Mouse (Mus musculus) liver, postnatal 0 days (tissue): ENCODE measurements at regions not wholly inside any gene's neighbourhood (a gene's known extent, or its start where the extent isn't known, plus 50 kb on each side); places are given as distances from the start of the nearest gene placed in this dataset.

Experiments used
- ATAC-seq: fragments of 200-750 bp; cut with Nextera tagmentation; 2 replicates; pipeline ENCODE4 v1.8.0; 2017; ENCODE audit warnings: mild to moderate bottlenecking, moderate library complexity
- DNase-seq: peaks from one replicate; pipeline ENCODE4 v3.0.0-alpha.2; 2016
- H3K27ac ChIP-seq: fragments of 300-500 bp; sonication (generic); 2 replicates; pipeline ENCODE4 v1.5.1; 2014; ENCODE audit warnings: antibody characterized with exemption, moderate library complexity, mild to moderate bottlenecking, low read depth
- H3K27me3 ChIP-seq: fragments of 300-500 bp; sonication (generic); 2 replicates; pipeline ENCODE4 v1.6.1; 2014; ENCODE audit warnings: low read length, control low read depth, mixed read lengths; ENCODE audit not compliant: insufficient read depth
- H3K36me3 ChIP-seq: fragments of 300-500 bp; sonication (generic); replicated peaks from 2 replicates; pipeline ENCODE4 v1.6.1; 2014; ENCODE audit warnings: mild to moderate bottlenecking, control low read depth, low read length, moderate library complexity, mixed read lengths; ENCODE audit not compliant: insufficient read depth
- H3K4me1 ChIP-seq: fragments of 300-500 bp; sonication (generic); 2 replicates; pipeline ENCODE4 v1.6.1; 2014; ENCODE audit warnings: antibody characterized with exemption, mild to moderate bottlenecking, control low read depth; ENCODE audit not compliant: insufficient read depth
- H3K4me2 ChIP-seq: fragments of 300-500 bp; sonication (generic); 2 replicates; pipeline ENCODE4 v1.6.1; 2014; ENCODE audit warnings: low read depth, mild to moderate bottlenecking, low read length, moderate library complexity, mixed read lengths
- H3K4me3 ChIP-seq: fragments of 300-500 bp; sonication (generic); 2 replicates; pipeline ENCODE4 v1.5.1; 2014; ENCODE audit warnings: low read depth, low read length
- H3K9ac ChIP-seq: fragments of 300-500 bp; sonication (generic); replicated peaks from 2 replicates; pipeline ENCODE4 v1.6.1; 2014; ENCODE audit warnings: mild to moderate bottlenecking, moderate library complexity
- H3K9me3 ChIP-seq: fragments of 300-500 bp; sonication (generic); 2 replicates; pipeline ENCODE4 v1.6.1; 2016; ENCODE audit warnings: mild to moderate bottlenecking, control low read depth, low read length, mixed read lengths
- CTCF ChIP-seq: sonication (generic); IDR thresholded peaks from 2 replicates; pipeline ENCODE4 v1.5.1; 2016; ENCODE audit warnings: antibody characterized with exemption, low read depth
- EP300 ChIP-seq: IDR thresholded peaks from 2 replicates; pipeline ENCODE4 v1.6.1; 2016; ENCODE audit warnings: antibody characterized with exemption, low read depth, mild to moderate bottlenecking
- WGBS: fragments of 180-500 bp; shearing (Covaris S2); extraction: QIAGEN DNeasy Blood & Tissue Kit; methylation state at CpG from one replicate; pipeline ENCODE4 v1.1.7; 2014; ENCODE audit not compliant: insufficient replicate concordance; 5-methylcytosine and 5-hydroxymethylcytosine counted together

- Histone ChIP-seq H3K4me2 (no peak overlapping the region), H3K9me3 (no peaks in the 10 kb centered on the region), H3K36me3 (no peaks in the 10 kb centered on the region), H3K9ac (no peak overlapping the region), H3K4me1 (no peaks in the 10 kb centered on the region), H3K27ac (no peak overlapping the region), H3K4me3 (no peak overlapping the region), H3K27me3 (no peaks in the 10 kb centered on the region)
- DNase-seq (no peak), ATAC-seq (no peak)
- WGBS, result 64% methylated on average over 6 of the region's 6 CpGs
- TF ChIP-seq EP300 (no peak), CTCF (no peak)
These were observed 75.6 kb upstream of the Actbl2 start for GRCm38 (mm10) chr13:111179186-111179585.

GRCm38 (mm10) chr13:111183293-111183692 lies 71.5 kb upstream of the Actbl2 start:
- ATAC-seq (no peak), DNase-seq (no peak)
- no peak overlapping the region for H3K9ac ChIP-seq
- 84% methylated on average over 2 of the region's 2 CpGs for WGBS
- no peaks in the 10 kb centered on the region for H3K9me3 ChIP-seq
- no peak overlapping the region for H3K4me2 ChIP-seq
- H3K4me3 ChIP-seq, result no peak overlapping the region
- H3K27ac ChIP-seq, result no peak overlapping the region
- no peaks in the 10 kb centered on the region for H3K4me1 ChIP-seq
- TF ChIP-seq EP300, result no peak
- TF ChIP-seq CTCF, result no peak
- no peaks in the 10 kb centered on the region for H3K36me3 ChIP-seq
- no peaks in the 10 kb centered on the region for H3K27me3 ChIP-seq

- H3K4me2 ChIP-seq, result no peak overlapping the region
- H3K9ac ChIP-seq, result no peak overlapping the region
- TF ChIP-seq EP300 (no peak), CTCF (no peak)
- H3K36me3 ChIP-seq, result no peaks in the 10 kb centered on the region
- no peaks in the 10 kb centered on the region for H3K4me1 ChIP-seq
- WGBS, result 61% methylated on average over 4 of the region's 4 CpGs
- H3K27ac ChIP-seq, result no peak overlapping the region
- H3K9me3 ChIP-seq, result no peaks in the 10 kb centered on the region
- DNase-seq (no peak), ATAC-seq (no peak)
- H3K27me3 ChIP-seq, result no peaks in the 10 kb centered on the region
- H3K4me3 ChIP-seq, result no peak overlapping the region
These were observed 69.0 kb upstream of the Actbl2 start for GRCm38 (mm10) chr13:111185799-111186198.

DNA sequence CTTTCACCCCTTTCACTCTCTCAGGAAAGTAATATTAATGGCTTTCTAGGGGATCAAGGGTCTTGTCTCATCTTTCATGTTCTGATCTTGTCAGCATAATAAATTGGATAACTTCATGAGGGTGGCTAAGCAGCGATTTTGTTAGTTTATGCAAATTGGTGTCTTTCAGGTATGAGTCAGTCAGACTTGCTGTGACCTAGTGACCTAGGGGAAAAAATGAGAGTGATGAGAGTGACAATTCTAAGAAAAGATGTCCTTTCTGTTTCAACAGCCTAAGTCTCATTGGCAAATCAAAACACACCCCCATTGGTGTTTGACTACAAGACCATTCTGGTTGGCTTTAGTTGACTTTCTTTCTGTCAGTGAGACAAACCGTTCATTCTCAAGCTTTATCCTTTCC lies 68.0 kb upstream of the Actbl2 start:
- H3K4me2 ChIP-seq, result no peak overlapping the region
- DNase-seq, result no peak
- no peak overlapping the region for H3K4me3 ChIP-seq
- H3K36me3 ChIP-seq, result no peaks in the 10 kb centered on the region
- H3K27ac ChIP-seq, result no peak overlapping the region
- TF ChIP-seq EP300, result no peak
- TF ChIP-seq CTCF, result no peak
- no peak for ATAC-seq
- WGBS, result 79% methylated on average over 2 of the region's 2 CpGs
- H3K27me3 ChIP-seq, result no peaks in the 10 kb centered on the region
- no peaks in the 10 kb centered on the region for H3K4me1 ChIP-seq
- H3K9me3 ChIP-seq, result no peaks in the 10 kb centered on the region
- H3K9ac ChIP-seq, result no peak overlapping the region

- ATAC-seq, result no peak
- no peaks in the 10 kb centered on the region for H3K27me3 ChIP-seq
- H3K4me3 ChIP-seq, result no peak overlapping the region
- no peaks in the 10 kb centered on the region for H3K36me3 ChIP-seq
- no peaks in the 10 kb centered on the region for H3K4me1 ChIP-seq
- H3K9me3 ChIP-seq, result no peaks in the 10 kb centered on the region
- TF ChIP-seq CTCF, result no peak
- no peak for TF ChIP-seq EP300
- no peak for DNase-seq
- 55% methylated on average over 2 of the region's 2 CpGs for WGBS
- H3K9ac ChIP-seq, result no peak overlapping the region
- H3K4me2 ChIP-seq, result no peak overlapping the region
- no peak overlapping the region for H3K27ac ChIP-seq
These were observed 60.9 kb upstream of the Actbl2 start for GRCm38 (mm10) chr13:111193919-111194318.

- H3K4me3 ChIP-seq, result no peak overlapping the region
- H3K9ac ChIP-seq, result no peak overlapping the region
- no peaks in the 10 kb centered on the region for H3K27me3 ChIP-seq
- no peak for ATAC-seq
- H3K9me3 ChIP-seq, result no peaks in the 10 kb centered on the region
- WGBS, result 72% methylated on average over 7 of the region's 7 CpGs
- H3K4me1 ChIP-seq, result no peaks in the 10 kb centered on the region
- no peak for DNase-seq
- no peak overlapping the region for H3K27ac ChIP-seq
- H3K4me2 ChIP-seq, result no peak overlapping the region
- H3K36me3 ChIP-seq, result no peaks in the 10 kb centered on the region
- TF ChIP-seq CTCF, result no peak
- no peak for TF ChIP-seq EP300
These were observed 60.5 kb upstream of the Actbl2 start for GRCm38 (mm10) chr13:111194337-111194736.

- 51% methylated on average over 3 of the region's 3 CpGs for WGBS
- H3K4me3 ChIP-seq, result no peak overlapping the region
- no peak for DNase-seq
These were observed 53.3 kb upstream of the Actbl2 start for GRCm38 (mm10) chr13:111201532-111201931.

More at GRCm38 (mm10) chr13:111201532-111201931, 53.3 kb upstream of the Actbl2 start:
- no peak overlapping the region for H3K9ac ChIP-seq
- no peak for TF ChIP-seq CTCF
- TF ChIP-seq EP300, result no peak
- H3K9me3 ChIP-seq, result no peaks in the 10 kb centered on the region
- no peak overlapping the region for H3K4me2 ChIP-seq
- H3K27me3 ChIP-seq, result no peaks in the 10 kb centered on the region
- no peaks in the 10 kb centered on the region for H3K36me3 ChIP-seq
- ATAC-seq, result no peak
- H3K4me1 ChIP-seq, result no peaks in the 10 kb centered on the region
- H3K27ac ChIP-seq, result no peak overlapping the region
